Mouse (Mus musculus) common myeloid progenitor, adult 5-6 weeks (primary cell): ENCODE data around the gene Bscl2. TPM values are rescaled to one million over a fixed set of nuclear protein-coding genes. Genes with fewer than 3 reads are reported as not detected.

ENCODE experiments used
- ATAC-seq: replicated peaks from 2 replicates; pipeline ENCODE4 v1.8.0; 2016; ENCODE audit warnings: low read depth, mild to moderate bottlenecking, moderate TSS enrichment, inconsistent platforms; ENCODE audit not compliant: poor library complexity, severe bottlenecking
- total RNA-seq: library from RNA; stranded (forward); fragments of 200-1000, 187-1606 nt; gene quantifications from 2 replicates; pipeline ENCODE4 v1.2.3, GENCODE M21; 2017

The Bscl2 gene
- 34.5 and 41.5 TPM in 2 replicates for total RNA-seq

GRCm38 (mm10) chr19:8837251-8837791 is at the start of gene Bscl2:
Bscl2 (plus strand) TSS chr19:8837467.
- ATAC-seq = peak; percentile 78

GRCm38 (mm10) chr19:8788521-8788920 is 48.7 kb upstream of the Bscl2 start:
- no peak for ATAC-seq

GRCm38 (mm10) chr19:8789171-8789570 is 48.1 kb upstream of the Bscl2 start:
- no peak for ATAC-seq

GRCm38 (mm10) chr19:8790171-8790570 is 47.1 kb upstream of the Bscl2 start:
- no peak for ATAC-seq

GRCm38 (mm10) chr19:8798264-8798946 is 38.9 kb upstream of the Bscl2 start, which contains the start of gene Polr2g:
Polr2g (minus strand) TSS chr19:8798577.
- peak; percentile 70 for ATAC-seq

GRCm38 (mm10) chr19:8798947-8799315 is 38.3 kb upstream of the Bscl2 start:
- ATAC-seq = no peak

GRCm38 (mm10) chr19:8802130-8802821 is 35.0 kb upstream of the Bscl2 start, which contains the start of gene Zbtb3:
Zbtb3 (plus strand) TSS chr19:8802555.
- ATAC-seq = peak; percentile 86

GRCm38 (mm10) chr19:8803204-8803780 is 34.0 kb upstream of the Bscl2 start:
- ATAC-seq = no peak

- ATAC-seq = peak; percentile 31
These were observed 33.2 kb upstream of the Bscl2 start for GRCm38 (mm10) chr19:8803879-8804660.

GRCm38 (mm10) chr19:8806810-8807209 is 30.5 kb upstream of the Bscl2 start:
- no peak for ATAC-seq

- ATAC-seq = no peak
These were observed 21.5 kb upstream of the Bscl2 start for GRCm38 (mm10) chr19:8815812-8816211.

- ATAC-seq = no peak
These were observed 20.3 kb upstream of the Bscl2 start for GRCm38 (mm10) chr19:8817001-8817400.

GRCm38 (mm10) chr19:8818301-8818798 is 18.9 kb upstream of the Bscl2 start:
- ATAC-seq = no peak

GRCm38 (mm10) chr19:8818801-8819595 is 18.3 kb upstream of the Bscl2 start, which contains the start of gene Ttc9c:
Ttc9c (minus strand) TSS chr19:8819333.
- ATAC-seq = peak; percentile 78

GRCm38 (mm10) chr19:8819596-8820423 is 17.5 kb upstream of the Bscl2 start, which contains the start of gene Hnrnpul2:
Hnrnpul2 (plus strand) TSS chr19:8820010.
- peak; percentile 82 for ATAC-seq

- ATAC-seq = no peak
These were observed 16.8 kb upstream of the Bscl2 start for GRCm38 (mm10) chr19:8820424-8820956.

- no peak for ATAC-seq
These were observed 16.1 kb upstream of the Bscl2 start for GRCm38 (mm10) chr19:8821146-8821545.

GRCm38 (mm10) chr19:8822696-8823095 is 14.6 kb upstream of the Bscl2 start:
- no peak for ATAC-seq
